Mouse (Mus musculus) frontal cortex, postnatal 10 days (tissue): Measurements from ENCODE around the gene Krt71.

Experiments used
- DNase-seq, 2 experiments: peaks; one replicate each; pipeline ENCODE4 v3.0.0; 2022; ENCODE audit warnings: low spot score in 2 of 2, mixed read lengths in 1 of 2

Gene Krt71

DNA sequence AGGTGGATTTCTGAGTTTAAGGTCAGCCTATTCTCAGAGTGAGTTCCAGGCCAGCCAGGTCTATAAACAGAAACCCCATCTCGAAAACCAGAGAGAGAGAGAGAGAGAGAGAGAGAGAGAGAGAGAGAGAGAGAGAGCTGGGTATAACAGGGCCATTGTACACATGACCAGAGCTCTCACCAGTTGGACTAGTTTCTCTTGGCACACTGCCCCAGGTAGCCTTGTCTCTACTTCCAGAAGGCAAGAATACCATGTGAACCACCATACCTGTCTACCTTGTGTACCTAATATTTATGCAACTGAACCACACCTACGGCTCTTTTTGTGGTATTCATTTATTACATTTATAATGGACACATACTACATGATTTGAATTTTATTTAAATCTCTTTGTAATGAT lies 54.7 kb downstream of the Krt71 start:
- DNase-seq: no peak
